Mouse (Mus musculus) lung, adult 2 months (tissue): Measurements from ENCODE around the gene Tmem267.
"Not testable (repeated sequence)": the region's sequence is repeated elsewhere in the genome, so short reads cannot be mapped to it uniquely, and the experiment has no call there.

Experiments
- CTCF ChIP-seq: fragments of 200-500 bp; IDR thresholded peaks from 2 replicates; pipeline ENCODE4 v1.5.1; 2011; ENCODE audit warnings: mild to moderate bottlenecking, low read length, control low read depth; ENCODE audit not compliant: insufficient read depth
- POLR2A ChIP-seq: fragments of 200-500 bp; IDR thresholded peaks from 2 replicates; pipeline ENCODE4 v1.6.1; 2011; ENCODE audit warnings: low read depth, mild to moderate bottlenecking, control low read depth, low read length, borderline replicate concordance; ENCODE audit errors: extremely low read depth

- TF ChIP-seq CTCF, POLR2A: not testable (repeated sequence)
Measured at GRCm38 (mm10) chr13:119492083-119492482, 4.2 kb downstream of the Tmem267 start.
